Mouse (Mus musculus) erythroid progenitor cell, adult 5-6 weeks (primary cell): ENCODE results near the gene Chst8. TPM values are rescaled to one million over a fixed set of nuclear protein-coding genes. Genes with fewer than 3 reads are reported as not detected.

Source experiments
- ATAC-seq: replicated peaks from 2 replicates; pipeline ENCODE4 v1.8.0; 2016; ENCODE audit warnings: moderate number of reproducible peaks, mild to moderate bottlenecking, moderate TSS enrichment, inconsistent platforms; ENCODE audit not compliant: poor library complexity, low FRiP score, severe bottlenecking
- total RNA-seq, 2 experiments: library from RNA; stranded (forward) in 1 of 2; stranded (reverse) in 1 of 2; fragments of 150-400 nt in 1 of 2; fragments of 186-747, 209-891 nt in 1 of 2; gene quantifications; 2 replicates each; pipeline versions ENCODE4 v1.2.3 to v1.2.4; 2015 to 2017; ENCODE audit warnings: low replicate concordance in 2 of 2

Chst8 gene
- total RNA-seq, 2 experiments from 2014 or later = not detected

DNA sequence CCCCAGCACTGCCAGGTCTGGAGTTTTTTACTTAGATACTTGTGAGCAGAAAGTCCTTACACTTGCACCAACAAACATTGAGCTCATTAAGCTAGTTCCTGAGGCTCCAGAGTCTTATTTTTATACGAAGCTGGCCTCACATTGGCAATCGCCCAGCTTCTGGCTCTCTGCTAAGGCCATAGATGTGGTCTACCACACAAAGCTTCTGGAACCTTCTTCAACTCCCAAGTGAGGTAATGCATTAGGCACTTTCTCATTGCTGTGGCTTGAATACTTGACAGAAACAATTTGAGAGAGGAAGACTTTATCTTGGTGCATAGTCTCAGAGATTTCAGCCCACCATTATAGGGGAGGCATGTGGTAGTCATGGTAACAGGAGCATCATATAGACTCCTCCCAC, 132.6 kb downstream of the Chst8 start:
- no peak for ATAC-seq

DNA sequence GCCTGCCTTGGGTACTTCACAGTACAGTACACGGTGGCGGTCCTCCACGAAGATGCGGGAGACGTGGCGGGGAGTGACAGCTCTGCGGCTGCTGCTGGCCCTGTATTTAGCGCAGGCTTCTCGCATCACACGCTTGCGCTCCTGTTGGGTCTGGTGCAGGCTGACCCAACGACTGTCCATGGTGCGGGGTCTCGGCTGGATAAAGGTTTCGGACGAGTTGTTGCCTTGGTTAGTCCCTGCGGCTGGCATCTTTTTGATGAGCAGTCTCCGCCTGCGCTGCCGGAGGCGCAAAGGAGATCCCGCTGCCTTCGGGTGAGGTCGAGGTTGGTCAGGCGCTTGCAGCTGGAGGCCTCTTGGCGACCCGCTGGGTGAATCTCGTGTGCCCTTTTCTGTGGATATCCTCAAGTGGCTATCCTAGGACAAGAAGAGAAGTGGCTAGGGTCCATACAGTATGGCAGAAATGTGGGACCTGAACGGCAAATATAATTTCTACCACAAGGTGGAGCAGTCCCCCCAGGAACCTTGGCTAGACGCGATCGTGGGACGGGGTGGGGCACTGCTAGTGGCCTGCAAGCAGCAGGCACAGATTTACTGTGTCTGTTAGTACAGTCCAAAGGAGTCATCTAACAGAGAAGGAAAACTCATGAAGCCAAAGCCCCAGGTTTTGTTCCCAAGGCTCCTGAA, 136.5 kb downstream of the Chst8 start:
- no peak for ATAC-seq

DNA sequence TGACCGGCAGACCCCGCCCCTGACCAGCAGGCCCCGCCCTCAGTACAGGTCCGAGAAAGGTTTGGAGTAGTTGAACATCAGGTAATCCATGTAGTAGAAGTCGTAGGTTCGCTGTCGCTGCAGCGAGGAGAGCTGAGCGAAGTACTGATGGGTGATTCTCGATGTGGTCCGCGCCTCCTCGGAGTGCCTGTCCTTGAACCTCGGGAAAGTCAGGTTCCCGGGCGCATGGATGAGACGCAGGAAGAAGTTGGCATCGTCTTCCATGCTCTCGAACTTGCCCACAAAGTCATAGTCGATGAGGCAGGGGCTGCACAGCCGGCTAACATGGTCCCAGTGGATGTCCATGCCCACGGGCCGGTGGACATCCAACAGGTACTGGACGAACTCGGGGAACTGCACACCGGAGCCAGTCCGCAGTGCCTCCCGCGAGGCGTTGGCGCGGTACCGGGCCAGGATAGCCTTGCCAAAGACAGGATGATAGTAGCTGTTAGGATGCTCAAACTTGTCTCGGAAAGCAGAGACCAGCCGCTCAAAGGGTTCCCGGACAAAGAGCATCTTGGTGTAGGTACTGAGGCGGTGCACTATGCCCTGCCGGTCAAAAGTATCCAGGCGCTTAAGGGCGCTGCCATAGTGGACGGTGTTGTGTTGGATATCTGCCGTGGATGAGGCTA, 137.3 kb downstream of the Chst8 start:
- ATAC-seq = no peak

GRCm38 (mm10) chr7:34672916-34673315, 139.6 kb downstream of the Chst8 start:
- no peak for ATAC-seq

DNA sequence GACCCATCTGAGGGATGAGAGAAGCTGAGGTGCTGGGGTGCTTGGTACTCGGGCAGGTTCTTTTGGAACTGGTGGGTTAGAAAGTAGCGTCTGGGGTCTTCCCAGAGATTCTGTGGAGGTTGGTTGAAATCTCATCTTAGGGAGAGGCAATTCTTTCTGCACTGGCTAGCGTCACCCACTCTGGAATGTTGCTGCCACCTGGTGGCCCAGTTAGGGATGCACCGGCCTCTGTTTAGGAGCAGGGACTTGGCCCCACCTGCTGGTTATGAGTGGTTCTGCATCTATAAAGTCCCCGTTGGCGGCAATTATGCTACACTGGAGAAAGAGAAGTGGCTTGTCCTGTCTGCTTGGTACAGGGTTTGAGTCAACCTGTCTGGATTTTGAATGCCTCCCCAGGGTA, 140.6 kb downstream of the Chst8 start:
- peak; percentile 68; the same call in 1 of the 2 replicates for ATAC-seq

DNA sequence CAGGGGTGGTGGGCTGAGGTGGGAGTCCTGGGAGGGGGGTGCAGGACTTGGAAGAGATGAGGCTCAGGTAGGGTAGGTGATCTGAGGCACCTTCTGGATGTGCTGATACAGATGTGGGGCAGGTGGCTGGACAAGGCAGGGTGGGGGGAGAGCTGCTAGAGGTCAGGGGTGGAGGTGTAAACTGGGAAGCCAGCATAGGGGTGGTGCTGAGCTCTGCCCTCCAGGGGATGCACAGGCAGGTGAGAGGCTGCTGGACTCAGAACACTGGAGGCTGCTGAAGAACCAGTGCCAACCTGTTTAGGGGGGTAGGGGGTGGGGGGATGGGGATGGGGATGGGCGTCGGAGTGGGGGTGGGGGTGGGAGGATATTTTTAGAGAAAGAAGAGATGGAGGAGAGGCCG, 141.7 kb downstream of the Chst8 start:
- ATAC-seq = no peak

- ATAC-seq = no peak
Measured at GRCm38 (mm10) chr7:34669336-34669735, 143.2 kb downstream of the Chst8 start.

DNA sequence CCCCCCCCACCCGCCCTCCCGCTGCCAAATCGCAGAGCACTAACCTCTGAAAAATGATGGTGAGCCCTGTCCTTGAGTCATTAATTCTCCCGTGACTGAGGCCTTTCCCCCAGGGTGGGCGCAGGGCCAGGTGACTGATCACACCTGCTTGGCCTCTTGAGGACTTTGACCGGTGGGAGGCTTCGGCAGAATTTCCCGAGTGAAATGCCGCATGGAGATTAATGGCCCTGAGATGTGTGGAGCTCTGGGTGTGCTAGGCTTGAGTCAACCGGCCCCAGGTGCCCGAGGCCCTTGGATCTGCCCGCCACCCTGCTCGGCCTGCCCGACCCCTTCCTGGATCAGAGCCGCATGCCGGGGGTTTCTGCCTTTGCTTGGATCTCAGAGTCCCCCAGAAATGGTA, 144.6 kb downstream of the Chst8 start:
- ATAC-seq = no peak

DNA sequence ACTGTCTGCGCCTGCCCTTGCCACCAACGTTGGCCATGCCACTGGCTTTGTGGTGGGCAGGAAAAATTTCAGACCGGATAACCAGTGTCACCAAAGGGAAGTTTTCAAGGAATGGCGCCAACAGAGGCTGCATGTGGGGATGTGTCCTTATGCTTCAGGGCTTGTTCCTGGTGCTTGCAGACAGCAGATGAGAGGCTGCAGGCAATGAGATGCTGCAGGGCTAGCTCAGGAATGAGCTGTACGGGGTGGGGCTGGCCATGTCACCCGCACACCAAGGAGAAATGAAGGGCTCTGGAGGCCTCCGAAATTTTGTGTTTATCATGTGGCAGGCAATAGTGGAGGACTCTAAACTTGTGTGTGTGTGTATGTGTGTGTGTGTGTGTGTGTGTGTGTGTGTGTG, 149.4 kb downstream of the Chst8 start:
- no peak for ATAC-seq

DNA sequence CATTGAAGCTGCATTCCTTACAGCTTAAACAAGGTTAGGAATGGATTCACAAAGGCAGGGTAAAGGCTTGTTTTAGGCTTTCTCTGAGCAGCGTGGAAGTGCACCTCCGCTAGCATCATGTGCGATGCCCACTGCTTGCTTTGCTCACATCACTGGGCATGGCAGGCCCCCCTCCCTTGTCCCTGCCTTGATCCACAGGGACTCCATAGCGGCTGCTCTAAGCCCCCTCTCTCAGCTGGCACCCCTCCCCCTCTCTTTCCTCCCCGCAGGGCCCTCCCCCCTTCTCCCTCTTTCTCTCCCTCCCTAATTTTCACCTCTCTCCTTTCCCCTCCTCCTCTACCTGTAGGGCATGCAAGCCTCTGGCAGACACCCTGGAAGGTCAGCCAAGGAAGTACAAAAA, 150.3 kb downstream of the Chst8 start:
- no peak for ATAC-seq

DNA sequence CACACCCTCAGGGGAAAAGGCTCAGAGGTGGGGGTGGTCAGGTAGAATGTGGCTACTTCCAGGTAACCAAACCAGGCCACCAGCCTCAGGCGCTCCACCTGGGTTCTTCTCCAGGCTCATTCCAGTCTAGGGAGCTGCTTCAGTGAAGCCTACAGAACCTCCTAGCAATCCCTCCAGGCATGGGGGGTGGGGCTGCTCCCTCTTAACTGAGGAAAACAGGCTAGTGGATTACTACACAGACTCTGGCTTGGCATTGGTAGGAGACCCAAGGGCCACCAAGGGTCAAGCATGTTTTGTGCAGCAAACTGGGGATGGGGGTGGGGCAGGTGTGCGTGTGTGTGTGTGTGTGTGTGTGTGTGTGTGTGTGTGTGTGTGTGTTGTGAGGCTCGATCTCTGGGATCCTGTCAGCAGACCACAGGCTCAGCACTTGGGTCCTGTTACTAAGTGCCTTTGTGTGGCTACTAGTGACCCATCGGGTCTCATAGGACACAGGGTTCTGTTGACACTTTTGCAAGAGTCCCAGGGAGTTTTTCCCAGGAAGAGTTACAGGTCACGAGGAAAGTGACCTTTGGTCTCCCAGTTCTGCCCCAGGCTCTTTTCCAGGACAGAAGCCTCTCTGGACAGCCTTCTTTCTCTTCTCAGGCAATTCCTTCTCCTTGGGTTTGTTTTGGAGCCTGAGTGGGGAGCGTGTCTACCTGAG, 153.0 kb downstream of the Chst8 start:
- ATAC-seq = no peak

- ATAC-seq = no peak
Measured at GRCm38 (mm10) chr7:34656632-34657031, 155.9 kb downstream of the Chst8 start, which contains the start of gene Kctd15. Kctd15 (minus strand) TSS chr7:34656732.

DNA sequence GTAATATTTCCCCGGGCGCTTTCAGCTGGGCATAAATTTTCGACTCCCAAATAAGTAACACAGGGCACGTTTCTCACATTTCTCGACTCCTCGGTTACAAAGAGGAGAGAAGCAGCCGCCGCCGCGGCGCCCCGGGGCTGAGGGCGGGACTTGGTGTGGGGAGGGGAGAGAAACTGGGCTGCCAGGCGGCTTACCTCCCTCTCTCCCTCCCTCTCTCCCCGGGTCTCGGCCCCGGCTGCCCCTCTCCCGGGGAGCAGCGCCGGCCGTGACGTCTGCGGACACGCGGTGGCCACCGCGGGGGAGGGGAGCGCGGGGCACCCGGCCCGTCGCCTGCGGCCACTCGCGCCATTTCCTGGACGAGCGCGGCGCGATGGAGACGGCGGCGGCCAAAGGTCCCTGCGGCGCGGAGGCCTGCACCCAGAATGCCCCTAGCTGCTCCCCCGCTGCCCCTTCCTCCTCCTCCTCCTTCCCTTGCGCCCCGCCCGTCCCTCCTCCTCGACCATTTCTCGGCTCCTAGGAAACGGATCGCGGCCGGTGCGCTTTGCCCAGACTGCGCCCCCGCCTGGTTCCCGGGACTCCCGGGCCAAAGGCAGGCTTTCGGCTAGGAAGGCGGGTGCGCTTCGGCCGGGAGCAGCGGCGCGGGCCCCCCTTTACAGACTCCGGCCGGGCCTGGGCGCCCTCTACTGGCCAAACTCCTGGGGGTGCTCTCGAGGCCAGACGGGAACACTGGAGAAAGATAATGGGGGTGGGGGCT, 157.2 kb downstream of the Chst8 start:
- ATAC-seq = no peak

- no peak for ATAC-seq
Measured at GRCm38 (mm10) chr7:34654441-34655085, 157.9 kb downstream of the Chst8 start.

- no peak for ATAC-seq
Measured at GRCm38 (mm10) chr7:34653731-34654440, 158.6 kb downstream of the Chst8 start.

DNA sequence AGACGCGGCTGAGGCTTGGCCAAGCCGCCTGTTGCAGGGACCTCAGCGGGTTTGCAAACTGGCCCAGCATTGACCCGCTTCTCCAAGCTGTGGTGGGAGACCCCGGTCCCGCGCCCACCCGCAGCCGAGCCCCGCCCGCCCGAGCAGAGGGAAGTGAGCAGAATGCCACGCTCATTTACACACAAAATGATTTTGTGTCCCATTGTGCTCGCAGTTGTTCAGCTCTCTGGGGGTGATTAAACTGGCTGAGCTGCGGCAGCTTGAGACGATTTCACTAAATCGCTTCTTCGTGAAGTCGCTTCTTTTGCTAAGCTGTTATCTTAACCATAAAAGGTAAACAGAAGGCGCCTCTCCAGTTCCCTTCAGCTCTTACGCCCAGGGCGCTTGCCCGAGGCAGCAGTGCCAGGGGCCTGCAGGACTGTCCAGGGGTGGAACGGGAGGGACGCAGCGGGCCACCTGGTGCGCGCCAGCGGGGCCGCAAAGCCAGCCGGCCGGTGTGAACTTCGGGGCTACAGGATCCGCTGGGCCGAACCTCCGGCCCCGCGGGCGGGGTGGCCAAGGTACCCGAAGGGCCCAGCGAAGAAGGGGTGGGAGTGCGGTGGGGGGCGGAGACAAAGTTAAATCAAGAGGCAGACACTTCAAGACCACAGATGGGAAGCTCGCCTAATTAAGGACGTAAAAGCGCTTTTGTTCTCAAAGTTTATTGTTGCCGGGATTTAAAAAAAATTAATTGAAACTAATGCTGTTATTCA, 159.6 kb downstream of the Chst8 start:
- no peak for ATAC-seq

GRCm38 (mm10) chr7:34651381-34651780, 161.1 kb downstream of the Chst8 start:
- ATAC-seq = no peak

GRCm38 (mm10) chr7:34647052-34647451, 165.5 kb downstream of the Chst8 start:
- ATAC-seq = 0 out of 2 replicates have a peak, but pooled peaks have one; percentile 19
